Mouse (Mus musculus) testis, adult 2 months (tissue): ENCODE data around the gene Ppp2r3d. TPM values are rescaled to one million over a fixed set of nuclear protein-coding genes. Genes with fewer than 3 reads are reported as not detected.
A peak's percentile ranks its signal among the peaks of the same experiment; 100 is the strongest.
"Not testable (repeated sequence)": the region's sequence is repeated elsewhere in the genome, so short reads cannot be mapped to it uniquely, and the experiment has no call there.

ENCODE experiments used
- H3K27ac ChIP-seq: fragments of 200-500 bp; 2 replicates; pipeline ENCODE4 v1.5.1; 2012; ENCODE audit warnings: low read depth, low read length; ENCODE audit not compliant: control insufficient read depth, insufficient read depth
- H3K27me3 ChIP-seq: fragments of 200-500 bp; 2 replicates; pipeline ENCODE4 v1.6.1; 2012; ENCODE audit warnings: mild to moderate bottlenecking, low read length, moderate library complexity; ENCODE audit not compliant: control insufficient read depth, insufficient read depth
- H3K36me3 ChIP-seq: fragments of 200-500 bp; 2 replicates; pipeline ENCODE4 v1.6.1; 2012; ENCODE audit warnings: mild to moderate bottlenecking, low read length; ENCODE audit not compliant: control insufficient read depth, insufficient read depth
- H3K4me1 ChIP-seq: fragments of 200-500 bp; 2 replicates; pipeline ENCODE4 v1.6.1; 2012; ENCODE audit warnings: low read length; ENCODE audit not compliant: control insufficient read depth, insufficient read depth
- H3K4me3 ChIP-seq: fragments of 200-500 bp; 2 replicates; pipeline ENCODE4 v1.5.1; 2012; ENCODE audit warnings: low read depth, mild to moderate bottlenecking, low read length, moderate library complexity, mixed read lengths; ENCODE audit not compliant: control insufficient read depth
- CTCF ChIP-seq: fragments of 200-500 bp; IDR thresholded peaks from 2 replicates; pipeline ENCODE4 v1.5.1; 2012; ENCODE audit warnings: low read depth, mild to moderate bottlenecking, inconsistent platforms, low read length, moderate library complexity; ENCODE audit not compliant: control insufficient read depth, insufficient read depth, insufficient replicate concordance
- POLR2A ChIP-seq: fragments of 200-500 bp; IDR thresholded peaks from 2 replicates; pipeline ENCODE4 v1.6.1; 2012; ENCODE audit warnings: low read depth, mild to moderate bottlenecking, inconsistent platforms, low read length, moderate library complexity; ENCODE audit not compliant: control insufficient read depth
- polyA plus RNA-seq: library from polyadenylated mRNA; depleted of rRNA; stranded (reverse); fragments of >200 nt; gene quantifications from 2 replicates; pipeline ENCODE4 v1.2.3, GENCODE M21; 2012; rRNA removed

The Ppp2r3d gene
- polyA plus RNA-seq, result 117 TPM in 2 replicates

DNA sequence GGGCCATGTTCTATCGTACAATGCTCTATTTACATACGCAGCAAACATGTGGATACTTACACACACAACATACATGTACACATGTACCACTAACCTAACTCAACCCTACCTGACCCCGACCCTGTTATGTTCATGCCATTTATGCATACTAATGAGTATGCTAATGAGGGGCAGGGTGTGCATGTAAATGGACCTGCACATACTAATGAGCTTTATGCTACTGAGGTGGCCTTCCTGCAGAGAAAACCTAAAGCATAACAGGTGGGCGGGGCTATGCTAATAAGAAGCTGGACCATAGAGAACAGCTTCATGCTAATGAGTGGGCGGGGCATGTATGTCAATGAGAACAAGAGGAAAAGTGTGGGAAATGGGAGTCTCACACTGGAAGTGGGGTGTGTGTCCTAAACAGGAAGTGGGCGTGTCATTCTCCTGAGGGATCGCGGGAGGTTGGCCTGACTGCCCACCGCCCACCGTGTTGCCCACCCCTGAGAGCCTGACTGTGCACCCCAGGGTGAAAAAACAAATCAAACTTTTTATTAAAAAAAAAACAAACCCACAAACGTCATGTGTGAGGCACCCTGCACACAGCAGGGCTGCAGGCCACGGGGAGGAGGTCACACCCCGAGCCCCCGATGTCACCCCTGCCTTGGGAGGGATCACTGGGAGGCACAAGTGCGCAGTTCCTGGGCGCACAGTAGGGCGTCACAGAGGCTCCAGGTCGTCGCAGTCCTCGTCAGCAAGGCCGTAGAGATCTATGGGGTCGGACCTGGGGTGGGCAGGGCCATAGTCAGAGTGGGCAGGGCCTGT is at the start of gene Ppp2r3d:
Ppp2r3d (minus strand) TSS at position 803 of the 807 bp plus-strand sequence.
- TF ChIP-seq CTCF, result no peak
- TF ChIP-seq POLR2A, result no peak
- H3K27ac ChIP-seq, result peak within 1 kb of the TSS; percentile 43; the same call in 1 of the 2 replicates

GRCm38 (mm10) chr9:124493693-124494092 is 17.0 kb upstream of the Ppp2r3d start, which contains the start of gene Gm21836:
TSS of gene Gm21836 (minus strand) at chr9:124493793.
- not testable (repeated sequence) for H3K36me3 ChIP-seq, H3K27ac ChIP-seq, H3K4me1 ChIP-seq, H3K27me3 ChIP-seq, H3K4me3 ChIP-seq

More for the DNA sequence above, at the start of gene Ppp2r3d:
- Histone ChIP-seq H3K27me3 (no peaks in the 10 kb centered on the region), H3K4me1 (peaks cover 2% of the 10 kb centered on the region; the same call in 1 of the 2 replicates), H3K4me3 (peak within 1 kb of the TSS; percentile 74), H3K36me3 (no peaks in the 10 kb centered on the region)

DNA sequence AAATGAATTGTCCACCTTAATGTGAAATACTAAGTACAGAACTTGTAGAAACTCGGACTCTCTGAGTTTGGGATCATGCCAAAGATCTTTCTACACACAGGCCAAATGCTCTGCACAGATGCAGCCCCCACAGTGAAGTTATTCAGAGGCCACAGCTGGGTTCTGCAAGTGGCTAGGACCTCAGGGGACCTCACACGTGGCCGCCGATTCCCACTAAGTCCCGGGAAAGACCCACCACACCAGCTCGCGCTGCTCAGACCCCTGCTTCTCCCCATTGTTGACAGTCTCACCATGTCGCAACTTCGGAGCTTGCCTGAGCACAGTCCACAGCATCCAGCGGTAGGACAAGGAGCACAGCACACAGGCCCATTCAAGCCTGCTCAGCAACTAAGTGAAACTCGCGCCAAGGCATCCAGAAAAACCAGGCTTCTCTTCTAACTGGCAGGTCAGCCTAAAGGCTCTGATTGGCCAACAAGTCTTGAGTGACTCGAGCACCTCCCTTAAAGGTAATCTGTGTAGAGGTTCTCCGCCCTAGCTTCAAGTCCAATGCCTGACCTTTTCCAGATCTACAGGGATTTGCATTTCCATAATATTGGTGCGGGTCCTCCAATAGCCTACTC is 3.8 kb upstream of the Ppp2r3d start:
- not testable (repeated sequence) for H3K4me1 ChIP-seq, H3K36me3 ChIP-seq, H3K4me3 ChIP-seq, H3K27ac ChIP-seq, H3K27me3 ChIP-seq

GRCm38 (mm10) chr9:124478081-124478480 is 1.4 kb upstream of the Ppp2r3d start:
- H3K4me3 ChIP-seq, result no peak overlapping the region
- no peaks in the 10 kb centered on the region for H3K36me3 ChIP-seq
- TF ChIP-seq CTCF, result no peak
- no peak for TF ChIP-seq POLR2A
- no peak overlapping the region for H3K27ac ChIP-seq
- peaks cover 2% of the 10 kb centered on the region; the same call in 1 of the 2 replicates for H3K4me1 ChIP-seq
- H3K27me3 ChIP-seq, result no peaks in the 10 kb centered on the region

- Histone ChIP-seq H3K4me3 (peak overlapping the region; percentile 54), H3K4me1 (peaks cover 2% of the 10 kb centered on the region; the same call in 1 of the 2 replicates), H3K27ac (no peak overlapping the region), H3K36me3 (no peaks in the 10 kb centered on the region), H3K27me3 (no peaks in the 10 kb centered on the region)
- TF ChIP-seq POLR2A (peak; percentile 17; the same call in 1 of the 2 replicates), CTCF (peak; percentile 42; the same call in 1 of the 2 replicates)
Measured at GRCm38 (mm10) chr9:124475689-124476088, 1.0 kb downstream of the Ppp2r3d start.

- H3K4me1 ChIP-seq, result no peaks in the 10 kb centered on the region
- no peaks in the 10 kb centered on the region for H3K36me3 ChIP-seq
- TF ChIP-seq POLR2A (no peak), CTCF (no peak)
- H3K27ac ChIP-seq, result no peak overlapping the region
- H3K27me3 ChIP-seq, result no peaks in the 10 kb centered on the region
- H3K4me3 ChIP-seq, result no peak overlapping the region
Measured at GRCm38 (mm10) chr9:124456572-124456971, 20.1 kb downstream of the Ppp2r3d start.

DNA sequence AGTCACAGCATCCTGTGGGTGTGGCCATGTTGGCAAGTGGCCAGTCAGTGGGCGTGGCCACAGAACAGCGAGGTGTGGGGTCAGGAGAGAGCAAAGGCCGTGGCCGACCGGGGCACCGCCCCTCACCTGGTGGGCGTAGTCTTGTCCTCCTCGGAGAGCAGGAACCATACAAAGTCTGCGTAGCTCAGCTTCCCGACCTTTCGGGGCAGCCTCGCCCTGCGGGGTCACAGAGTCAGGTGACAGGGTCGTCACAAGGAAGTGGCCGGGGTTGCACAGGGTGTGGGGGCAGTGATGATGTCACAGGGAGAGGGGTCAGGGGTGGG is 34.2 kb downstream of the Ppp2r3d start:
- Histone ChIP-seq H3K27me3 (no peaks in the 10 kb centered on the region), H3K36me3 (no peaks in the 10 kb centered on the region; the same call in 1 of the 2 replicates), H3K4me1 (peaks cover 21% of the 10 kb centered on the region), H3K4me3 (peak overlapping the region; percentile 47), H3K27ac (peak overlapping the region; percentile 81)
- TF ChIP-seq POLR2A (no peak), CTCF (no peak)
